Mouse (Mus musculus) small intestine, adult 2 months (tissue): ENCODE measurements around the gene Zcchc14.

ENCODE experiments used
- CTCF ChIP-seq: fragments of 200-500 bp; IDR thresholded peaks from 2 replicates; pipeline ENCODE4 v1.5.1; 2012; ENCODE audit warnings: low read depth, mild to moderate bottlenecking, control low read depth, inconsistent platforms, low read length, moderate library complexity, mixed read lengths; ENCODE audit not compliant: insufficient replicate concordance, insufficient read length; ENCODE audit errors: extremely low read depth
- POLR2A ChIP-seq: fragments of 200-500 bp; IDR thresholded peaks from 2 replicates; pipeline ENCODE4 v1.6.1; 2012; ENCODE audit warnings: low read depth, mild to moderate bottlenecking, control low read depth, inconsistent platforms, low read length, moderate library complexity

- TF ChIP-seq CTCF (no peak), POLR2A (no peak)
Measured at GRCm38 (mm10) chr8:121570801-121571200, 81.9 kb downstream of the Zcchc14 start.
